In genomic region chr2:35639799-35640198, GRCm38 (mm10) we compare ENCODE assay signal across 13 mouse cellular contexts.
DNase-seq lines count a peak whose midpoint lies in the region.
"Had no signal": no experiment of that assay in that cellular context is flagged by ENCODE, and none has a peak within 500 bp of the region (broad histone marks: within the 10 kb centered on the region; RNA-seq: fewer than 3 reads in every experiment).

No protein-coding gene starts in this region.

- H3K4me1 ChIP-seq in heart, embryonic 10.5 days, result peaks cover 62% of the 10 kb centered on the region

- H3K27ac ChIP-seq in heart, embryonic 10.5 days, result peak overlapping the region; percentile 23; the same call in 1 of the 2 replicates
- H3K27ac ChIP-seq: forebrain, embryonic 13.5 days; forebrain, embryonic 15.5 days had no signal

- 84% methylated on average over 2 of the region's 2 CpGs for WGBS in heart, embryonic 10.5 days

- peak; percentile 3 for DNase-seq in embryo, embryonic 10 days (ENCODE audit: low spot score)
- DNase-seq in embryo, embryonic 9.5 days (ENCODE audit: extremely low spot score), result no peak
- DNase-seq in heart, embryonic 10.5 days (ENCODE audit: low spot score), result no peak
- no peak for DNase-seq in heart, postnatal 10 days
- DNase-seq in cerebellum, adult 11 months, result no peak
- DNase-seq: adrenal gland, adult 2 months; adrenal gland, postnatal 10 days; adrenal gland, postnatal 25 days; B cell, adult 2 months; cerebellum, postnatal 10 days; embryo, embryonic 11 days had no signal

- H3K4me3 ChIP-seq in heart, embryonic 10.5 days, result no peak overlapping the region
- H3K4me3 ChIP-seq: forebrain, embryonic 13.5 days; forebrain, embryonic 15.5 days had no signal

- H3K9me3 ChIP-seq in heart, embryonic 10.5 days, result no peaks in the 10 kb centered on the region
- H3K9me3 ChIP-seq: forebrain, embryonic 13.5 days; forebrain, embryonic 15.5 days had no signal

- intact Hi-C loops in heart, postnatal 10 days (cut with DNase I), result no loop called here

- no peaks in the 10 kb centered on the region for H3K27me3 ChIP-seq in heart, embryonic 10.5 days (ENCODE audit: insufficient read depth, poor library complexity, severe bottlenecking)
- H3K27me3 ChIP-seq: forebrain, embryonic 13.5 days; forebrain, embryonic 15.5 days had no signal

- H3K36me3 ChIP-seq in heart, embryonic 10.5 days, result peaks cover 45% of the 10 kb centered on the region
- H3K36me3 ChIP-seq: forebrain, embryonic 15.5 days had no signal
